Comparison of ENCODE assay signal across 8 mouse cellular contexts in the genomic region with DNA sequence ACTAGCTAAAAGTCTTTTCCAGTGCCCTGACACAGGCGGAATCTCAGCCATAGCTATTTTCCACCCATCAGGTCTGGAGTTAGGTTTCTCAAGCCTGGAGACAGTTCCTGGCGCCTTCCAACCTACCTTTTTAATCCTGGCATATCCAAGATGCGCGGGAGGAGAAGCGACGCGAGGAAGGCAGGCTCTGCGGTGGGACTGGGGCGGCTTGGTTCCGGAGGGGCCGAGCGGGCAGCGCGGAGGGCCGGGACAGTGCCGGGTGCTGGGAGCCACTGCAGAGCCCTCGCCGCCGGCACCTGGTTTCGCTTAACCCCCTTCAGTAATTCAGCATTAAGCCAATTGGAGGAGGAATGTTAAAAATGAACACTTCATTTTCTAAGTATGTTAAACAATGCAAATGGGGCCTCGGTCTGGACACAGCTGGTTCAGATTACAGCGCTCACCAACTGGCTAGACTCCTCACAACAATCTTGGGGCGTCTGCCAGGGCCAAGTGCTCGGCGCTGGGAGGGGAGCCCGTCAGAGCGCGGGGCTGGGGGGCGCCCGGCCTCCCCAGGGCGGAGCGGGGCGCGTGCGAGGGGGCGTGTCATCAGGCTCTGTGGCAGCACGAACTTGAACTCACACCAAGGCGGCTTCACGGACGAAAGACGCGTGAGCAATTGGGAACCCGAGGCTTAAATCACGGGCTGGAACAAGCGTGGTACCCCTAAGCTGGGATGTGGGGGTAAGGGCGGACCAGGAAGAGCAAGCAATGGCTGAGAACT. TPM values are rescaled to one million over a fixed set of nuclear protein-coding genes. Genes with fewer than 3 reads are reported as not detected.
A peak's percentile ranks its signal among the peaks of the same experiment; 100 is the strongest.
DNase-seq lines count a peak whose midpoint lies in the region; ATAC-seq lines count a peak whose summit lies in the region.

A gene (minus strand): TSS at position 448 of the 763 bp plus-strand sequence.

- intact Hi-C loops in gastrocnemius, postnatal 36 days (cut with DNase I): no loop called here

- peak within 1 kb of the TSS; percentile 22 for H3K27ac ChIP-seq in brown adipose tissue, adult 24 weeks (replicated peaks; ENCODE audit: low read depth, low read length)
- H3K27ac ChIP-seq in midbrain, embryonic 15.5 days: no peak within 1 kb of the TSS

- WGBS in midbrain, embryonic 15.5 days: under 1% methylated on average over 46 of the region's 46 CpGs

- H3K4me1 ChIP-seq in brown adipose tissue, adult 24 weeks (ENCODE audit: control insufficient read depth, insufficient read depth, insufficient read length, low read length): peaks cover 8% of the 10 kb centered on the region; the same call in 1 of the 2 replicates
- H3K4me1 ChIP-seq in midbrain, embryonic 15.5 days: peaks cover 17% of the 10 kb centered on the region

- peak within 1 kb of the TSS; percentile 53 for H3K9ac ChIP-seq in midbrain, embryonic 15.5 days

- no peaks in the 10 kb centered on the region for H3K36me3 ChIP-seq in midbrain, embryonic 15.5 days (replicated peaks)

- DNase-seq in cerebellum, postnatal 14 days: peak; percentile 25 to 30
- no peak for DNase-seq in cerebellum, adult 9-10 months
- DNase-seq in gastrocnemius, postnatal 36 days: peak; percentile 55 to 68
- DNase-seq in hindlimb bud, embryonic 11.5 days (ENCODE audit: extremely low spot score, low read depth, low spot score): peak; percentile 61
- peak; percentile 25 for DNase-seq in liver
- DNase-seq in testis, postnatal 14 days (ENCODE audit: low spot score): peak; percentile 32

- H3K9me3 ChIP-seq in midbrain, embryonic 15.5 days: no peaks in the 10 kb centered on the region

- peak within 1 kb of the TSS; percentile 62 for H3K4me3 ChIP-seq in brown adipose tissue, adult 24 weeks (ENCODE audit: insufficient read depth, low read depth, low read length)
- peak within 1 kb of the TSS; percentile 53 for H3K4me3 ChIP-seq in midbrain, embryonic 15.5 days

- H3K4me2 ChIP-seq in midbrain, embryonic 15.5 days: peak within 1 kb of the TSS; percentile 98

- H3K27me3 ChIP-seq in midbrain, embryonic 15.5 days (replicated peaks): peaks cover 12% of the 10 kb centered on the region; the same call in 1 of the 2 replicates

- ATAC-seq in midbrain, embryonic 15.5 days (replicated peaks): peak; percentile 87

RNA-seq across cellular contexts. Expression of the gene that starts here (rescaled TPM):
- 11.5 and 12.5 TPM in 2 replicates for polyA plus RNA-seq in brown adipose tissue, adult 24 weeks (2012; ENCODE audit: insufficient read depth, insufficient read length, missing spikeins)
- 10 to 100 TPM; 15.2 to 16.0 TPM for total RNA-seq in gastrocnemius, postnatal 36 days (2021)
- polyA plus RNA-seq in midbrain, embryonic 15.5 days (2015; fragmentation: Nextera tagmentation; extraction: Ambion mirVana): 10.1 and 11.6 TPM in 2 replicates
